Mouse (Mus musculus) erythroblast, embryonic 14.5 days (primary cell): ENCODE measurements around the gene Il10rb. TPM values are rescaled to one million over a fixed set of nuclear protein-coding genes. Genes with fewer than 3 reads are reported as not detected.
"Not testable (repeated sequence)": the region's sequence is repeated elsewhere in the genome, so short reads cannot be mapped to it uniquely, and the experiment has no call there.

Experiments used
- H3K27me3 ChIP-seq: 2 replicates; pipeline ENCODE4 v1.6.1; 2012; ENCODE audit warnings: inconsistent platforms; ENCODE audit not compliant: control insufficient read depth
- H3K36me3 ChIP-seq: 2 replicates; pipeline ENCODE4 v1.6.1; 2012; ENCODE audit warnings: mild to moderate bottlenecking, inconsistent platforms; ENCODE audit not compliant: control insufficient read depth
- H3K4me1 ChIP-seq: 2 replicates; pipeline ENCODE4 v1.6.1; 2012; ENCODE audit warnings: inconsistent platforms; ENCODE audit not compliant: control insufficient read depth
- H3K4me3 ChIP-seq: replicated peaks from 2 replicates; pipeline ENCODE3; 2012; ENCODE audit warnings: moderate library complexity, mild to moderate bottlenecking, inconsistent platforms
- H3K9me3 ChIP-seq: 2 replicates; pipeline ENCODE4 v1.6.1; 2012; ENCODE audit warnings: low read length, inconsistent platforms, mixed read lengths; ENCODE audit not compliant: control insufficient read depth
- GATA1 ChIP-seq: IDR thresholded peaks from 2 replicates; pipeline ENCODE4 v1.6.1; 2012; ENCODE audit warnings: low read length, inconsistent platforms, mixed read lengths
- TAL1 ChIP-seq: IDR thresholded peaks from 3 replicates; pipeline ENCODE4 v1.6.1; 2012; ENCODE audit warnings: low read length, inconsistent platforms, mixed read lengths
- polyA plus RNA-seq: library from polyadenylated mRNA; stranded (reverse); fragments of >175 nt; gene quantifications from 2 replicates; pipeline ENCODE4 v1.2.3, GENCODE M21; 2012

Gene Il10rb
- polyA plus RNA-seq, 1 experiment: 0.73 TPM

- no peaks in the 10 kb centered on the region for H3K27me3 ChIP-seq
- TF ChIP-seq GATA1 (no peak), TAL1 (no peak)
- H3K36me3 ChIP-seq: peaks cover 58% of the 10 kb centered on the region
- peaks cover 4% of the 10 kb centered on the region for H3K4me1 ChIP-seq
- H3K9me3 ChIP-seq: no peaks in the 10 kb centered on the region
- no peak overlapping the region for H3K4me3 ChIP-seq
These were observed 21.5 kb downstream of the Il10rb start for GRCm38 (mm10) chr16:91427461-91427860.

DNA sequence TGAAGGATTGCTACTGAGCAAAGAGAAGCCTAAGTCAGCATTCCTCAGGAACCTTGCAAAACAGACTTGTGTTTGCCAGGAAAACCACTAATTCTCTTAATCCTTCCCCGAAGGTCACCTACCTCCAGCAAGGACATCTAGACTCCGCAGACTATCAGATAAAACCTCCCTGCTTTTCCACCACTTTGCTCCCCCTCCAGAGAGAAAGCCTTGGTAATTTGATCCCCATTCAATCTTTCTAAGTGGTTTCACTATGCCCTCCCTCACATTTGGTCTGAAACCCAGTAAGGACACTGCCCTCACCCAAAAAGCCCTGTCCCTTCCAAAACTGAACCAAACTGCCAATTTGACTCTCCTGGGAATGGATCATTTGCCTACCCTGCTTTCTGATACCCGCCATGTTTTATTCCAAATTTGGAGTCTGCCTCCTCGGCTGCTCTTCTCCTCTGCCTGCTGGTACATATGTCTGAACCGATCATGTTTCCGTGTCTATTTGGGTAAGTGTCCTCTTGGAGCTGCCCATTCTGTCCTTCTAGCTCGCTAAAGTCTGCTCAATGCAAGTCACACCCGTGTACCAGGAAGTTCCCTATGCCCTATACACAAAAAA is 22.4 kb downstream of the Il10rb start:
- H3K9me3 ChIP-seq: no peaks in the 10 kb centered on the region
- no peaks in the 10 kb centered on the region for H3K27me3 ChIP-seq
- TF ChIP-seq GATA1: no peak
- peaks cover 50% of the 10 kb centered on the region for H3K36me3 ChIP-seq
- peaks cover 13% of the 10 kb centered on the region for H3K4me1 ChIP-seq
- H3K4me3 ChIP-seq: no peak overlapping the region

DNA sequence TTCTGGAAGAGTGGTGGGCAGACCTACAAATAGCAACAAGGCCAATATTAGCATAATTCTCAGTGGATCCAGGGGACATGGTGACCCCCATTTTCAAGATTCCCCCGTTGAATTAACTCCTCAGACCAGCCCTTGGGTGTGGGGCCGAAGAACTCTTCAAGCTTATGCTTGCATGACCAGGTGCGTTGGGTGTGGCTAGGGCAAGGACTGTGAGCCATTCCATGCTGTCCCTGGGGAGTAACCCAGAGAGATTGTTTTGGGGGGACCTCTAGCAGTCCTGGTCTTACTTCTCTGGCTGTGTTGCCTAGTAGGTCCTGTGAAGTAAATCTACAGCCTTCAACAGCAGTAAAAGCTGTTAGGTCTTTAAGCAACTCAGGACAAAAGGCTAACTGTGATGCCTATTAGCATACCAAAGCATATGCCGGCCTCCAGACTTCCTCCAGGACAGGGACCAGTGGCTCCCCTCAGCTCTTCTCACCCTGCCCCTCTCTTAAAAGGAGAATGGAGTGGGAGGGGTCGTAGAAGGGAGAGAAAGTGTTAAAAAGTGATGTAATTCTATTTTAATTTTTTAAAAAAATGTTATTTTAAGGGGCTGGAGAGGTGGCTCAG is 26.9 kb downstream of the Il10rb start:
- Histone ChIP-seq H3K4me1 (peaks cover 48% of the 10 kb centered on the region), H3K27me3 (no peaks in the 10 kb centered on the region), H3K36me3 (peaks cover 10% of the 10 kb centered on the region), H3K9me3 (no peaks in the 10 kb centered on the region), H3K4me3 (no peak overlapping the region)
- no peak for TF ChIP-seq TAL1
- no peak for TF ChIP-seq GATA1

- H3K9me3 ChIP-seq: no peaks in the 10 kb centered on the region
- H3K4me3 ChIP-seq: no peak overlapping the region
- H3K27me3 ChIP-seq: no peaks in the 10 kb centered on the region
- H3K4me1 ChIP-seq: peaks cover 53% of the 10 kb centered on the region
- no peak for TF ChIP-seq TAL1
- TF ChIP-seq GATA1: peak; percentile 28; the same call in 1 of the 2 replicates
- peaks cover 5% of the 10 kb centered on the region for H3K36me3 ChIP-seq
These were observed 27.5 kb downstream of the Il10rb start for GRCm38 (mm10) chr16:91433329-91433933.

GRCm38 (mm10) chr16:91434119-91434518 is 28.2 kb downstream of the Il10rb start:
- H3K9me3 ChIP-seq: no peaks in the 10 kb centered on the region; the same call in 1 of the 2 replicates
- H3K36me3 ChIP-seq: peaks cover 8% of the 10 kb centered on the region
- no peaks in the 10 kb centered on the region for H3K27me3 ChIP-seq
- H3K4me3 ChIP-seq: no peak overlapping the region
- TF ChIP-seq GATA1 (no peak), TAL1 (no peak)
- H3K4me1 ChIP-seq: peaks cover 60% of the 10 kb centered on the region

- TF ChIP-seq GATA1 (no peak), TAL1 (no peak)
- Histone ChIP-seq H3K9me3 (no peaks in the 10 kb centered on the region; the same call in 1 of the 2 replicates), H3K36me3 (peaks cover 17% of the 10 kb centered on the region), H3K27me3 (no peaks in the 10 kb centered on the region), H3K4me3 (no peak overlapping the region), H3K4me1 (peaks cover 90% of the 10 kb centered on the region)
These were observed 32.1 kb downstream of the Il10rb start for GRCm38 (mm10) chr16:91438081-91438480.

GRCm38 (mm10) chr16:91438599-91438998 is 32.6 kb downstream of the Il10rb start:
- peaks cover 90% of the 10 kb centered on the region for H3K4me1 ChIP-seq
- not testable (repeated sequence) for H3K27me3 ChIP-seq, H3K9me3 ChIP-seq, H3K4me3 ChIP-seq
- TF ChIP-seq TAL1: 0 out of 3 replicates have a peak, but pooled peaks have one; percentile 13
- peaks cover 21% of the 10 kb centered on the region for H3K36me3 ChIP-seq

DNA sequence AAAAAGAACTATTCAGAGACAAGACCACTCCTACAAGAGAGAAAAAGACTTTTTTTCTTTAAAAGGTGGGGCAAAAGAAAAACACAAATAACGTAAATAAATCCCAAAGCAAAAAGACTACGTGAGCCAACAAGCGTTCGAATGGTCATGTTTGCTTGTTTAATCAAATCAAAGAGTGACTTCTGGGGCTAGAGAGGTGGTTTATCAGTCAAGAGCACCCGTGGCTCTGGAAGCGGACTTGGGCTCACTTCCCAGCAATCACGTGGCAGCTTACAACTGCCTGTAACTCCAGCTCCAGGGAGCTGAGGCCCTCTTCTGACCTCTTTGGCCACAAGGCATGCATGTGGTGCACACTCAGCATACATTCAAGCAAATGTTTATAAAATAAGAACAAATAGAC is 35.4 kb downstream of the Il10rb start:
- peak overlapping the region; percentile 54 for H3K4me3 ChIP-seq

DNA sequence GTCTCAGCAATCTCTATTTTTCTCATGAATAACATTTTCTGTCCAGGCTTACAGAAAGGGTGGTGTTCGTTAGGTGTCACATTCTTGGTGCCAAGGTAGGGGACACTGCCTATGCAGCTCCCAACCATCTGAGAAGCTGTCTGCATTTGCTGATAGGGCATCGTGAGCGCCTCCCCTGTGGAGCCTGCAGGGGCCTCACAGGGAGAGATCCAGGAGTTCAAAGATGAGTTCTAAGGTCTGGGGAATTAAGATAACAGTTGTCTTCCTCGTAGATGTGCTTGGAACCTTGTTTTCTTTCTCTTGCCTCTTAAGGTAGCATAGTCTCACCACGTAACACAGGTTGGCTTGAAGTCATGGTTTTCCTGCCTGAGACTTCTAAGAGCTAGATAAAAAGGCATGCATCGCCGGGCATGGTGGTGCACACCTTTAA is 35.9 kb downstream of the Il10rb start:
- Histone ChIP-seq H3K36me3 (peaks cover 34% of the 10 kb centered on the region), H3K4me3 (peak overlapping the region; percentile 54), H3K4me1 (peaks cover 93% of the 10 kb centered on the region), H3K27me3 (no peaks in the 10 kb centered on the region), H3K9me3 (peaks cover 8% of the 10 kb centered on the region)
- TF ChIP-seq GATA1 (peak; percentile 93), TAL1 (peak; percentile 92)

More for the DNA sequence above, 35.4 kb downstream of the Il10rb start:
- Histone ChIP-seq H3K36me3 (peaks cover 34% of the 10 kb centered on the region), H3K9me3 (peaks cover 8% of the 10 kb centered on the region), H3K4me1 (peaks cover 92% of the 10 kb centered on the region), H3K27me3 (no peaks in the 10 kb centered on the region)
- TF ChIP-seq GATA1 (peak; percentile 48), TAL1 (peak; percentile 68; the same call in 2 of the 3 replicates)
